Mouse (Mus musculus) lung, adult 18-20 months (tissue): ENCODE measurements around the gene Pllp.

ENCODE experiments used
- DNase-seq, 2 experiments: peaks; one replicate each; pipeline ENCODE4 v3.0.0; 2022; ENCODE audit warnings: mixed read lengths in 2 of 2

Pllp gene

DNA sequence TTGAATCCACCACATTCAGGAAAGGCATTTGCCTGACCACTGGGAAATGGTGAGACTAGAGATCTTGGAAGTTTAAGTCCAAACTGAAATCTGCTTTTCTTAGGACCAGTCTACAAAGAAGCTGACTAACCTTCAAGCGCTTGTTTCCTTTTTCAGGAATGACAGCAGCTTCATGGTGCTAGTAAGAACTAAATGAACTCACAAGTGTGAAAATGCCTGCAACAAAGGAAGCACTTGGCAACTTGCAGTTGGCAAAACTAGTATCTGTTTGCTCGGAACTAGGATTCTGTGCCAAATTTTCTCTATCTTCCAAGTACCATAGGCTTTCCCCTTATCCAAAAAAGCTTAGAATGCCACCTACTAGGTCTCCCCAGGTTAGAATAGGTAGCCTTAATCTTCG is 49.9 kb downstream of the Pllp start:
- DNase-seq, result no peak

DNA sequence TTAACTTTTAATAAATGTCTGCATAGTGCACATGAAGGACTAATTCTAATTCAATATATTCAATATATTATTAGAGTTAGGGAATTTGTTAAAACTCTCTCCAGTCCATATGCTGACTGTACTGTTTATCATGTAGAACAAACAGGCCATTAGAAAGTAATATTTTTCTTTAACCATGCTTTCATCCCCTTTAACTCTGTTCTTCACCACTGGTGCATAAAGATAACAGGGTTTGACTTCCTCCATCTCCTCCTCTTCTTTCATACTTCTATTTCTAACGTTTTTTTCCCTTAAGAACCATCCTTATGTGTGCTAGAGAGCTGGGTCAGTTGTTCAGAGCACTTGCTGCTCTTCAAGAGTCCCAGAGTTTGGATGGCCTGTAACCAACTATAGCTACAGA is 50.9 kb downstream of the Pllp start:
- no peak for DNase-seq

DNA sequence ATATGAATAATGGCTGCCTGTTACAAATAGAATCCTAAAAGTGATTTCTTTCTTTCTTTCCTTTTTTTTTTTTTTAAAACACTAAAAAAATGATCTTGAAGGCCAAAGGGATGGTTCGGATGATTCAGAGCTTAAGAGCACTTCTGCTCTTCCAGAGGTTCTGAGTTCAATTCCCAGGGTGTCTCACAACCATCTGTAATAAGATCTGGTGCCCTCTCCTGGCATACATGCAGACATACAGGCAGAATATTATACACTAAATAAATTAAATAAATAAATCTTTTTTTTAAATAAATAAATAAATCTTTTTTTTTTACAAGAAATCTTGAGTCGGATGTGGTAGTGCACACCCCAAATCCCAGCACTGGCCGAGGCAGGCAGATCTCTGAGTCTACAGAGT is 54.1 kb downstream of the Pllp start:
- no peak for DNase-seq

DNA sequence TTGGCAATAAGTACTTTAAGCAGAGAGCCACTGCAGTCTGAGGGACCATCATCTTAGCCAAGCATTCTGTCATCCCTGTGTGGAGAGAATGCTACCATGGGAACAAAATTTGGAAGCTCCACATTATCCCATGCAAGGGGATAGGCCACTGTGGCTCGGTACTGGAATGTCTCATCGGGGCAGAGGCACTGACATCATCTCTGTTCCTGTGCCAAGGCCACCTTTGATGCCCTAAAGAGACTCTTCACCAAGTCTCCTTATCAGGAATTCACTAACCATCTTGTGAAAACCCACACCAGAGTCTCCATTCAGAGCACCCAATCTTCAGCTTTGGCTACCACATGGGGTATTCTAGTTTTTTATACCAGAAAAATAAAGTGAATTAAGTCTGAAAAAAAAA is 54.9 kb downstream of the Pllp start:
- DNase-seq, result no peak

DNA sequence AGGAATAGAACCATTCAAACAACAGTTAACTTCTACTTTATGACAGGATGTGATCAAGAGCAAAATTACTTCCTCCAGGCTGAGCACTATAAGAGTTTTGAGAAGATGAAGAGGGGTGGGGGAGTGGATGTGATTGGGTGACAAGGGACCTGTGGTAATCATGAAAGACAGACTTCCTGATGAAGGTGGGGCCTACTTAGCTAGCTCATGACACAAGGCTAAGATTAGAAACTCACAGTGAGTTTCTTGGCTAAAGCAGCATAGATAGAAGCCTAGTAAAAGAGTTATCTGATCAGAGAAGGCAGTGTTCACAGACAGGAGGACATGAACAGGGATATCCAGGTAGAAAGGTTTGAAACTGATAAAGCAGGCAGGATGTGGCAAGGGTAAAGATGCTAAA is 61.9 kb downstream of the Pllp start:
- DNase-seq, result no peak

DNA sequence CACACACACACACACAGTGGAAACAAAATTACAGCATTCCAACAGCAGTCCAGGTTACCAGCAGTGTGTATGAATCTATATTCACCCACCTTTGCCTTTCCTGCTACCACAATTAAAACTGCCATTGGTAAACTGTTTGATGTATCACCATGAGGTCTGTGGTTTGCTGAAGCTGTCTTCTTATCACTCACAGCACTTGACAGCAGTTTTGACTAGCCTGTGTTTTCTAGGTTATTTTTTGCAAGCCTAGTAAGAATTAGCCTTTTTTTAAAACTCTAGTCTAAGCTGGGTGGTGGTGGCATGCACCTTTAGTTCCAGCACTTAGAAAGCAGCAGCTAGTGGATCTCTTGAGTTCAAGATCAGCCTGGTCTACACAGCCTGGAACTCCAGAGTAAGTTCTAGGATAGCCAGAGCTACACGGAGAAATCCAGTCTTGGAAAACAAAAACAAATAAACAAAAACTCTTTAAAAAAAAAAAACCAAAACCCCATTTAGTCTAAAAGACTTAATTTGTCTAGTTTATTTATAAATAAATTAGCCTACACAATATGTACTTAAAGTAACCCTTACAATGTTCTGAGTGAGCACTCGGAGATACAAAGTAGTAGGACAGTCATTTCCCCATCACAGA is 62.4 kb downstream of the Pllp start:
- no peak for DNase-seq
